Mouse (Mus musculus) CH12.LX (cell line): ENCODE measurements around the gene Ankrd9. TPM values are rescaled to one million over a fixed set of nuclear protein-coding genes. Genes with fewer than 3 reads are reported as not detected.

ENCODE experiments used
- DNase-seq: peaks from one replicate; pipeline ENCODE4 v3.0.0-alpha.2; 2013; ENCODE audit errors: extremely low read depth
- H3K27ac ChIP-seq: 2 replicates; pipeline ENCODE4 v1.5.1; 2012; ENCODE audit warnings: low read depth, mild to moderate bottlenecking, control low read depth, moderate library complexity; ENCODE audit not compliant: insufficient read depth
- H3K27me3 ChIP-seq: replicated peaks from 2 replicates; pipeline ENCODE3; 2012; ENCODE audit warnings: inconsistent platforms
- H3K36me3 ChIP-seq, 2 experiments: replicated peaks in 1 of 2; 2 replicates each; pipeline versions ENCODE3 to v1.6.1; 2012; ENCODE audit warnings: inconsistent platforms in 1 of 2, low read length in 1 of 2, mild to moderate bottlenecking in 1 of 2, mixed read lengths in 1 of 2, moderate library complexity in 1 of 2; ENCODE audit not compliant: control insufficient read depth in 1 of 2, insufficient read depth in 1 of 2
- H3K4me1 ChIP-seq, 2 experiments: 2 replicates each; pipeline ENCODE4 v1.6.1; 2012; ENCODE audit warnings: inconsistent platforms in 1 of 2, moderate library complexity in 1 of 2; ENCODE audit not compliant: insufficient read depth in 2 of 2, control insufficient read depth in 1 of 2
- H3K4me2 ChIP-seq: 2 replicates; pipeline ENCODE4 v1.6.1; 2012; ENCODE audit warnings: low read depth, mild to moderate bottlenecking, control low read depth; ENCODE audit not compliant: poor library complexity, insufficient read depth, severe bottlenecking
- H3K4me3 ChIP-seq, 3 experiments: fragments of 150-350 bp in 1 of 3; sonication (generic) in 1 of 3; replicated peaks in 1 of 3; 2 replicates each; pipeline versions ENCODE3 to v1.5.1; 2011 to 2012; ENCODE audit warnings: low read depth in 2 of 3, low read length in 2 of 3, mild to moderate bottlenecking in 2 of 3, moderate library complexity in 2 of 3, control low read depth in 1 of 3, improper control_type of control experiment in 1 of 3, inconsistent platforms in 1 of 3, mixed read lengths in 1 of 3; ENCODE audit not compliant: poor library complexity in 1 of 3
- H3K79me2 ChIP-seq: replicated peaks from 2 replicates; pipeline ENCODE4 v1.6.1; 2012; ENCODE audit warnings: mild to moderate bottlenecking, moderate library complexity; ENCODE audit not compliant: control insufficient read depth, poor library complexity, insufficient read depth, severe bottlenecking; ENCODE audit errors: extremely low read depth
- H3K9ac ChIP-seq: 2 replicates; pipeline ENCODE4 v1.6.1; 2012; ENCODE audit warnings: low read depth, mild to moderate bottlenecking, control low read depth, moderate library complexity; ENCODE audit not compliant: insufficient read depth
- H3K9me3 ChIP-seq: replicated peaks from 2 replicates; pipeline ENCODE3; 2012; ENCODE audit warnings: low read length, inconsistent platforms, mixed read lengths
- BHLHE40 ChIP-seq: IDR thresholded peaks from 2 replicates; pipeline ENCODE4 v1.6.1; 2011; ENCODE audit warnings: mild to moderate bottlenecking, low read depth, low read length, improper control_type of control experiment
- CHD1 ChIP-seq: IDR thresholded peaks from 2 replicates; pipeline ENCODE4 v1.6.1; 2012; ENCODE audit warnings: low read depth, low read length, improper control_type of control experiment, inconsistent platforms
- CHD2 ChIP-seq: IDR thresholded peaks from 2 replicates; pipeline ENCODE4 v1.6.1; 2011; ENCODE audit warnings: low read length, improper control_type of control experiment
- E2F4 ChIP-seq: IDR thresholded peaks from 2 replicates; pipeline ENCODE4 v1.6.1; 2011; ENCODE audit warnings: low read depth, low read length, improper control_type of control experiment; ENCODE audit not compliant: insufficient replicate concordance
- ELF1 ChIP-seq: IDR thresholded peaks from 2 replicates; pipeline ENCODE4 v1.6.1; 2014; ENCODE audit warnings: low read depth, mild to moderate bottlenecking, inconsistent platforms, low read length, improper control_type of control experiment
- EP300 ChIP-seq: IDR thresholded peaks from 2 replicates; pipeline ENCODE4 v1.6.1; 2011; ENCODE audit warnings: low read length, improper control_type of control experiment
- ETS1 ChIP-seq: conservative IDR thresholded peaks from 2 replicates; pipeline ENCODE4 v1.6.1; 2012; ENCODE audit warnings: low read depth, mild to moderate bottlenecking, inconsistent platforms, low read length, improper control_type of control experiment, moderate library complexity
- GABPA ChIP-seq: IDR thresholded peaks from 2 replicates; pipeline ENCODE4 v1.6.1; 2012; ENCODE audit warnings: low read depth, low read length, improper control_type of control experiment, inconsistent platforms; ENCODE audit not compliant: insufficient replicate concordance
- IRF4 ChIP-seq: IDR thresholded peaks from 2 replicates; pipeline ENCODE4 v1.6.1; 2014; ENCODE audit warnings: low read depth, mild to moderate bottlenecking, inconsistent platforms, low read length, improper control_type of control experiment
- JUND ChIP-seq: conservative IDR thresholded peaks from 2 replicates; pipeline ENCODE4 v1.6.1; 2011; ENCODE audit warnings: low read depth, low read length, improper control_type of control experiment
- KAT2A ChIP-seq: IDR thresholded peaks from 2 replicates; pipeline ENCODE4 v1.6.1; 2012; ENCODE audit warnings: low read length, improper control_type of control experiment, inconsistent platforms; ENCODE audit not compliant: insufficient replicate concordance
- MAFK ChIP-seq: IDR thresholded peaks from 2 replicates; pipeline ENCODE4 v1.6.1; 2011; ENCODE audit warnings: low read length, improper control_type of control experiment; ENCODE audit not compliant: insufficient replicate concordance
- MAX ChIP-seq: IDR thresholded peaks from 2 replicates; pipeline ENCODE4 v1.6.1; 2011; ENCODE audit warnings: low read length, improper control_type of control experiment
- MAZ ChIP-seq: IDR thresholded peaks from 2 replicates; pipeline ENCODE4 v1.6.1; 2012; ENCODE audit warnings: low read depth, mild to moderate bottlenecking, inconsistent platforms, low read length, improper control_type of control experiment, moderate library complexity
- MEF2A ChIP-seq: IDR thresholded peaks from 2 replicates; pipeline ENCODE4 v1.6.1; 2014; ENCODE audit warnings: low read depth, mild to moderate bottlenecking, inconsistent platforms, low read length, improper control_type of control experiment, borderline replicate concordance
- MXI1 ChIP-seq: IDR thresholded peaks from 2 replicates; pipeline ENCODE4 v1.6.1; 2011; ENCODE audit warnings: mild to moderate bottlenecking, low read depth, low read length, improper control_type of control experiment
- MYC ChIP-seq: IDR thresholded peaks from 2 replicates; pipeline ENCODE4 v1.6.1; 2011; ENCODE audit warnings: low read depth, mild to moderate bottlenecking, improper control_type of control experiment, low read length
- NELFE ChIP-seq: IDR thresholded peaks from 2 replicates; pipeline ENCODE4 v1.6.1; 2011; ENCODE audit warnings: low read depth, low read length, improper control_type of control experiment
- NRF1 ChIP-seq: IDR thresholded peaks from 2 replicates; pipeline ENCODE4 v1.6.1; 2014; ENCODE audit warnings: low read depth, mild to moderate bottlenecking, inconsistent platforms, low read length, improper control_type of control experiment, moderate library complexity
- PAX5 ChIP-seq: IDR thresholded peaks from 2 replicates; pipeline ENCODE4 v1.6.1; 2012; ENCODE audit warnings: low read length, inconsistent platforms, mixed read lengths
- POLR2A ChIP-seq: IDR thresholded peaks from 2 replicates; pipeline ENCODE4 v1.6.1; 2011; ENCODE audit warnings: low read depth, mild to moderate bottlenecking, improper control_type of control experiment, low read length
- POLR2AphosphoS2 ChIP-seq: IDR thresholded peaks from 2 replicates; pipeline ENCODE4 v1.6.1; 2011; ENCODE audit warnings: low read depth, low read length, improper control_type of control experiment
- RAD21 ChIP-seq: IDR thresholded peaks from 2 replicates; pipeline ENCODE4 v1.6.1; 2011; ENCODE audit warnings: low read depth, mild to moderate bottlenecking, low read length, improper control_type of control experiment, moderate library complexity
- RCOR1 ChIP-seq: conservative IDR thresholded peaks from 2 replicates; pipeline ENCODE4 v1.6.1; 2012; ENCODE audit warnings: low read depth, mild to moderate bottlenecking, inconsistent platforms, low read length, improper control_type of control experiment
- SIN3A ChIP-seq: IDR thresholded peaks from 2 replicates; pipeline ENCODE4 v1.6.1; 2012; ENCODE audit warnings: low read length, improper control_type of control experiment, inconsistent platforms
- SMC3 ChIP-seq: IDR thresholded peaks from 2 replicates; pipeline ENCODE4 v1.6.1; 2011; ENCODE audit warnings: low read depth, low read length, improper control_type of control experiment
- TBP ChIP-seq: conservative IDR thresholded peaks from 2 replicates; pipeline ENCODE4 v1.6.1; 2011; ENCODE audit warnings: low read depth, low read length, improper control_type of control experiment
- UBTF ChIP-seq: IDR thresholded peaks from 2 replicates; pipeline ENCODE4 v1.6.1; 2012; ENCODE audit warnings: low read depth, mild to moderate bottlenecking, inconsistent platforms, low read length, improper control_type of control experiment, moderate library complexity
- USF1 ChIP-seq: IDR thresholded peaks from 2 replicates; pipeline ENCODE4 v1.6.1; 2014; ENCODE audit warnings: low read depth, mild to moderate bottlenecking, inconsistent platforms, low read length, improper control_type of control experiment
- USF2 ChIP-seq: conservative IDR thresholded peaks from 2 replicates; pipeline ENCODE4 v1.6.1; 2011; ENCODE audit warnings: low read depth, low read length, improper control_type of control experiment
- ZKSCAN1 ChIP-seq: IDR thresholded peaks from 2 replicates; pipeline ENCODE4 v1.6.1; 2012; ENCODE audit warnings: low read depth, inconsistent platforms, low read length, improper control_type of control experiment, borderline replicate concordance
- ZMIZ1 ChIP-seq: IDR thresholded peaks from 2 replicates; pipeline ENCODE4 v1.6.1; 2012; ENCODE audit warnings: low read depth, mild to moderate bottlenecking, inconsistent platforms, low read length, improper control_type of control experiment
- ZNF384 ChIP-seq: IDR thresholded peaks from 2 replicates; pipeline ENCODE4 v1.6.1; 2012; ENCODE audit warnings: low read depth, low read length, improper control_type of control experiment, inconsistent platforms
- dilution Hi-C: fragments of 300-500 bp; cut with MboI; formaldehyde crosslinking; loops from 2 replicates; pipeline ENCODE4 v1.14.3; 2020; ENCODE audit warnings: low sequenced_read_pairs; ENCODE audit not compliant: extremely low pct_unique_long_range_greater_than_20kb, extremely low pct_ligation_motif_present
- in situ Hi-C: fragments of 300-500 bp; cut with MboI; formaldehyde crosslinking; loops from 3 replicates; pipeline ENCODE4 v1.14.3; 2019; ENCODE audit warnings: low sequenced_read_pairs, low pct_ligation_motif_present, low pct_unique_long_range_greater_than_20kb, mixed read lengths
- polyA plus RNA-seq: library from polyadenylated mRNA; unstranded; fragments of >175 nt; gene quantifications from 2 replicates; pipeline ENCODE4 v1.2.1, GENCODE M21; 2012; ENCODE audit warnings: low read depth; ENCODE audit not compliant: insufficient read length
- total RNA-seq, 2 experiments: library from RNA; depleted of rRNA; stranded (reverse); fragments of 300-350 nt in 1 of 2; fragments of >200 nt in 1 of 2; gene quantifications; 2 replicates each; pipeline ENCODE4 v1.2.3; 2012 to 2014

The Ankrd9 gene
- total and polyA plus RNA-seq, 3 experiments = 2.4 to 5.2 (median 2.5) TPM

GRCm38 (mm10) chr12:110940869-110941268 lies 38.0 kb downstream of the Ankrd9 start:
- Histone ChIP-seq H3K27me3 (no peaks in the 10 kb centered on the region), H3K79me2 (no peaks in the 10 kb centered on the region), H3K27ac (no peak overlapping the region), H3K4me3 (no peak overlapping the region), H3K9ac (no peak overlapping the region), H3K36me3 (peaks cover 25 to 57% of the 10 kb centered on the region in 2 experiments), H3K4me1 (peaks cover 20 to 26% of the 10 kb centered on the region in 2 experiments), H3K9me3 (no peaks in the 10 kb centered on the region), H3K4me2 (no peak overlapping the region)
- TF ChIP-seq USF1 (no peak), USF2 (no peak), RCOR1 (no peak), ZKSCAN1 (no peak), BHLHE40 (no peak), MAFK (no peak), ZMIZ1 (no peak), IRF4 (no peak), NRF1 (no peak), SIN3A (no peak), EP300 (no peak), MYC (no peak), MAZ (no peak), POLR2A (no peak), MAX (no peak), MXI1 (no peak), E2F4 (no peak), ELF1 (no peak)
- in situ Hi-C loops (no loop called here), dilution Hi-C loops (no loop called here)
- DNase-seq = no peak

- no peaks in the 10 kb centered on the region for H3K9me3 ChIP-seq
- no peaks in the 10 kb centered on the region for H3K79me2 ChIP-seq
- dilution Hi-C loops (no loop called here), in situ Hi-C loops (loop anchor here (5.0 to 10.0 kb wide), 2 partner anchors 53 to 195 kb away; no protein-coding TSS in a partner anchor)
- peak; percentile 82 for DNase-seq
- H3K4me1 ChIP-seq = peaks cover 20 to 26% of the 10 kb centered on the region in 2 experiments
- peak overlapping the region; percentile 31; the same call in 1 of the 2 replicates for H3K4me2 ChIP-seq
- no peak overlapping the region for H3K4me3 ChIP-seq
- H3K9ac ChIP-seq = no peak overlapping the region
- peak overlapping the region; percentile 54 for H3K27ac ChIP-seq
- no peaks in the 10 kb centered on the region for H3K27me3 ChIP-seq
- peaks cover 18 to 55% of the 10 kb centered on the region in 2 experiments for H3K36me3 ChIP-seq
- TF ChIP-seq USF2 (no peak), ZNF384 (peak; percentile 21; the same call in 1 of the 2 replicates), ETS1 (peak; percentile 83), UBTF (no peak), ZMIZ1 (no peak), SIN3A (no peak), CHD2 (peak; percentile 33; the same call in 1 of the 2 replicates), JUND (peak; percentile 34; the same call in 1 of the 2 replicates), KAT2A (no peak), SMC3 (no peak; the same call in 1 of the 2 replicates), NELFE (no peak), MEF2A (peak; percentile 97), IRF4 (peak; percentile 86), MAZ (peak; percentile 82; the same call in 1 of the 2 replicates), CHD1 (no peak), ELF1 (no peak; the same call in 1 of the 2 replicates), EP300 (peak; percentile 80), GABPA (no peak), MYC (no peak), POLR2AphosphoS2 (no peak), PAX5 (no peak), RAD21 (no peak), NRF1 (no peak), TBP (no peak)
Measured at GRCm38 (mm10) chr12:110939385-110939784, 39.5 kb downstream of the Ankrd9 start.
